Mouse (Mus musculus) activated CD4-positive, CD25-positive, alpha-beta regulatory T cell, adult 9 weeks (primary cell): ENCODE data around the gene Metap1d. TPM values are rescaled to one million over a fixed set of nuclear protein-coding genes. Genes with fewer than 3 reads are reported as not detected.

Source experiments
- polyA plus RNA-seq: library from polyadenylated mRNA; unstranded; fragments of 100-300 nt; shearing (Covaris generic); gene quantifications from one replicate; pipeline ENCODE4 v1.2.1, GENCODE M21; 2017

The Metap1d gene
- polyA plus RNA-seq = 27.7 TPM

GRCm38 (mm10) chr2:71453161-71453916 lies at the start of gene Metap1d:
TSS of gene Metap1d (plus strand) at chr2:71453276.

GRCm38 (mm10) chr2:71528014-71528713 lies 75.1 kb downstream of the Metap1d start, which contains the start of gene Dlx1:
TSS of gene Dlx1 (plus strand) at chr2:71528113.

GRCm38 (mm10) chr2:71546640-71547071 lies 93.6 kb downstream of the Metap1d start, which contains the start of gene Dlx2:
TSS of gene Dlx2 (minus strand) at chr2:71546754.

Other genes with a start within 250 kb of the Metap1d start
- 44.5 TPM for gene Dync1i2, start 241.6 kb upstream of the Metap1d start, polyA plus RNA-seq
- 104 TPM for gene Slc25a12, start 85.5 kb upstream of the Metap1d start, polyA plus RNA-seq
- 72.9 TPM for gene Hat1, start 64.3 kb upstream of the Metap1d start, polyA plus RNA-seq
- not detected for gene Dlx1, start 74.8 kb downstream of the Metap1d start, polyA plus RNA-seq
- not detected for gene Dlx2, start 93.5 kb downstream of the Metap1d start, polyA plus RNA-seq